In genomic region chr17:75478836-75479235, GRCm38 (mm10) we compare ENCODE assay signal across 22 mouse cellular contexts. TPM values are rescaled to one million over a fixed set of nuclear protein-coding genes. Genes with fewer than 3 reads are reported as not detected.
DNase-seq lines count a peak whose midpoint lies in the region; ATAC-seq lines count a peak whose summit lies in the region.
"Had no signal": no experiment of that assay in that cellular context is flagged by ENCODE, and none has a peak within 500 bp of the region (broad histone marks: within the 10 kb centered on the region; RNA-seq: fewer than 3 reads in every experiment).

No protein-coding gene starts in this region.

- 0 out of 2 replicates have a peak overlapping the region, but pooled peaks have one; percentile 12 for H3K27ac ChIP-seq in macrophage
- H3K27ac ChIP-seq: embryonic facial prominence, embryonic 12.5 days; heart, embryonic 10.5 days; hindbrain, embryonic 13.5 days; hindbrain, postnatal 0 days had no signal

- H3K27me3 ChIP-seq in splenic B cell, adult 2 months (ENCODE audit: control insufficient read depth, insufficient read depth, low read length, poor library complexity, severe bottlenecking) = no peaks in the 10 kb centered on the region
- H3K27me3 ChIP-seq: embryonic facial prominence, embryonic 12.5 days; hindbrain, embryonic 13.5 days had no signal

- no peak overlapping the region for H3K4me3 ChIP-seq in macrophage (ENCODE audit: inconsistent target)
- H3K4me3 ChIP-seq: embryonic facial prominence, embryonic 12.5 days; heart, embryonic 10.5 days; hindbrain, embryonic 13.5 days had no signal

- H3K36me3 ChIP-seq in macrophage (ENCODE audit: inconsistent target) = no peaks in the 10 kb centered on the region
- H3K36me3 ChIP-seq in splenic B cell, adult 2 months (ENCODE audit: control insufficient read depth, insufficient read depth, low read length, poor library complexity, severe bottlenecking) = peaks cover 13% of the 10 kb centered on the region; the same call in 1 of the 2 replicates
- H3K36me3 ChIP-seq: embryonic facial prominence, embryonic 12.5 days; hindbrain, embryonic 13.5 days had no signal

- peak; percentile 43 to 63 for DNase-seq in spleen, postnatal 36 days (ENCODE audit: low spot score in 2 of 2)
- no peak for DNase-seq in spleen, adult 12 weeks (ENCODE audit: low spot score)
- DNase-seq in splenic B cell, adult 2 months (ENCODE audit: low read depth, low spot score) = peak; percentile 60
- no peak for DNase-seq in retina, embryonic 14.5 days (ENCODE audit: low spot score)
- no peak for DNase-seq in gastrocnemius, adult 18-20 months (ENCODE audit: low spot score)
- DNase-seq: adrenal gland, postnatal 10 days; cerebellum, adult 11-12 months; cerebellum, adult 9-11 months; cerebellum, postnatal 36 days; gastrocnemius, postnatal 14 days; heart, postnatal 10 days; heart, postnatal 4 days had no signal

- 0 out of 2 replicates have a peak, but pooled peaks have one; percentile 36 for ATAC-seq in common myeloid progenitor, adult 5-6 weeks (replicated peaks; ENCODE audit: low read depth, poor library complexity, severe bottlenecking)
- no peak for ATAC-seq in monocyte, adult 5-6 weeks (replicated peaks; ENCODE audit: insufficient number of reproducible peaks, low FRiP score, low TSS enrichment, poor library complexity, severe bottlenecking)
- ATAC-seq: CD4-positive, CD25-positive, alpha-beta regulatory T cell, adult 4 months; forebrain, embryonic 16.5 days; hindbrain, postnatal 0 days had no signal

- WGBS in macrophage (ENCODE audit: missing documents) = 0% methylated on average over 1 of the region's 1 CpGs

- no peaks in the 10 kb centered on the region for H3K79me2 ChIP-seq in macrophage (ENCODE audit: inconsistent target)

RNA-seq across cellular contexts. Expression of gene Rasgrp3, which starts 43.1 kb away (rescaled TPM):
- total RNA-seq in common myeloid progenitor, adult 5-6 weeks (2017) = 0.34 TPM in 1 of 2 replicates, not detected in the other
- total RNA-seq in macrophage (2018; cell fraction: chromatin; rRNA removed) = 10 to 100 TPM in 10 of 26 experiments, 1 to 10 TPM in 13, under 1 TPM in 3; 0.28 to 56.1 (median 3.7) TPM
- 10 to 100 TPM in 11 of 26 experiments, 1 to 10 TPM in 14, under 1 TPM in 1; 0.82 to 22.1 (median 5.2) TPM for total RNA-seq in macrophage (2018; cell fraction: cytosol; rRNA removed)
- 10 to 100 TPM in 8 of 26 experiments, 1 to 10 TPM in 15, under 1 TPM in 3; 0.52 to 32.4 (median 6.2) TPM for total RNA-seq in macrophage (2018; cell fraction: nucleus; rRNA removed)
- 7.1 to 11.4 TPM (median 9.7 TPM) in 3 replicates for polyA plus RNA-seq in macrophage (2018)
- 12.0 to 20.3 TPM (median 14.6 TPM) in 3 replicates for total RNA-seq in monocyte, adult 5-6 weeks (2017)
- 10 to 100 TPM; 29.8 to 32.8 TPM for total RNA-seq in gastrocnemius, adult 18-20 months (2021)
- total RNA-seq: MEL had no signal

Comparison
In these comparisons a context has a peak if more than half of its experiments do, and no peak if none do; other contexts are left out.
1. DNase-seq: peak in spleen, postnatal 36 days (2 of 2) and splenic B cell, adult 2 months (single experiment); none in spleen, adult 12 weeks (single experiment), retina, embryonic 14.5 days (single experiment) and gastrocnemius, adult 18-20 months (single experiment).